Mouse (Mus musculus): ENCODE results near the gene Sumo3.

DNA sequence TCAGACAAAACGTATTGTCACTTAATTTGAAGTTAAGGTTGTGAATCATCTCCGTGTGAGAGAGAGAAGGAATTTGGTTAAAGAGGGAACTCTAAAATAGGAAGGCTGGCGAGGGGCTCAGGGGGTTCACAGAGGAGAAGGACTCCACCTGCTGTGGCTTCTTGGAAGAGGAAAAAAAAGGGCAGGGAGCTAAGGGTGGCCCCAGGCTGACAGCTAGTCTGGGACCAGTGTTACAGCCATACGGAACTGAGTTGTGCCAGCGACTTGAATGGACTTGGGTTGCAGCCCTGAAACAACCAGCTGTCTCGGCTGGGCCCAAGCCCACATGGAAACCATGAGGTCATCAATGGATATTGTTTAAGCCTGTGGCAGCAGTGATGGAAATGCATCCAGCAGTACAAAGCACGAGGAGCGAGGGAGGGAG is 17.2 kb downstream of the Sumo3 start:
- 0 out of 2 replicates have a peak, but pooled peaks have one; percentile 14 for TF ChIP-seq CTCF (IDR thresholded peaks at IDR 0.05; ENCODE audit: low read depth)
- TF ChIP-seq EP300 (IDR thresholded peaks at IDR 0.05; ENCODE audit: low read depth): no peak
